Mouse (Mus musculus): Measurements from ENCODE around the gene Timeless.

- TF ChIP-seq POLR2A (IDR thresholded peaks at IDR 0.05; ENCODE audit: low read depth, low read length) (no peak), CTCF (IDR thresholded peaks at IDR 0.05; ENCODE audit: extremely low read depth, insufficient read depth, insufficient read length, insufficient replicate concordance) (no peak)
These were observed 28.1 kb downstream of the Timeless start for GRCm38 (mm10) chr10:128259946-128260345.
